Mouse (Mus musculus): ENCODE measurements around the gene Prkg1.

Gene Prkg1

DNA sequence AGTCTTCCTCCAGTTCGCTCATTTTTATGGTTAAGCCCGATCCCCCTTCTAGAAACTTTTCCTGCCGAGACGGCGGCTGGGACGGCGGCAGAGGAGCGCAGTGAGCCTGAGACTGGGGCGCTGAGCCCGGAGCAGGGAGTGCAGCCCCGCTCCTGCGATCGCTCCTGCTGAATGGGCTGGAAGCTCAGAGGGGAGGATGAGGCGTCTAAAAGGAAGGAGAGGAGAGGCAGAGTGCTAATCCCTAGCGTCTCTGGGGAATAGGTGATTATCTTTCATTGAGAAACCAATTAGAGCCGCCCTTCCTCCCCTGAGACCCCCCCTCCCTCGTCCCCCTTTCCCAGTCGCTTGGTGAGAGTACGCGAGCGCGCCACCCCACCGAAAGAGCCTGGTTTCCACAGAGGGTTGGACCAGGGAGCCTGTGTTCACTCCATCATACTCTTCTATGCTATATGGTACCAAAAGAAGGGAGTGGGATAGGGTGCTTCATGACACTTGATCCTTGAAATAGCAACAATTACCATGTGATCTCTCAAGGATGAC lies at the start of gene Prkg1:
TSS of gene Prkg1 (minus strand) at position 233 of the 540 bp plus-strand sequence.
- DNase-seq = no peak

DNA sequence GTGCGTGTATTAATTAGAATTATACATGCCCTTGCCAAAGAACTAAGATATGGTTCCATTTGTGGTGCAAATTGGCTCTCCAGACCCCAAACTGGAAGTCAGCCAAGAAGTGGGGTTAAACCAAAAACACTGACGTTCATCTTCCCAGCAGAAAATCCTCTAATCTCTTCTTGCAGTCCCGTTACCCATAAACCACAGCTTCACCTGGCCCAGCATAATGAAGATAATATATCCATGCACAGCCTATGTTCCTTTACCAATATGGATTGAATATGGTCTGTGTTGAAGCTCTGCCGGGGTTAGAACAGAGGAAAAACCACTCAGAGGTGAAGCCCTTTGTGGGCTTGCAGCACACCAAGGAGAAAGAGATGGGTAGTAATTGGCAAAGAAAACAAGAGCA lies 48.3 kb upstream of the Prkg1 start:
- DNase-seq = no peak

DNA sequence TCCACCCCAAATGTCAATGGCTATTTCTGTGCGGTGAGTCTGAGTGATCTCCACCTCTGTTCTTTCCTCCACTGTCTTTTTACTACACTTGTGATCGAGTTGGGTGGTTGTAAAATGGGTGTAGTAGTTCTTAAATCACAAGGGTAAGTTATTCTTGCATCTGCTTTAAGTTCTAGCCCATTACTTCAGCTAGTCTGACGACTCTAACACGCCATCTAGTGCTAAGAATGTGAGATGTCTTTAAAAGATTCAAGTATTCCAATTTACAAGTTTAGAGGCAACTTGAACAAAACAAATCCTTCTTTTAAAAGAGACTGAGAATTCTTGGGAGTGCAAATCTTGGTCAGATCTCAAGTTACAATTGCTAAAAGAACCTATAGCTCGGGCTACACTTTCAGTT lies 46.5 kb upstream of the Prkg1 start:
- no peak for DNase-seq

DNA sequence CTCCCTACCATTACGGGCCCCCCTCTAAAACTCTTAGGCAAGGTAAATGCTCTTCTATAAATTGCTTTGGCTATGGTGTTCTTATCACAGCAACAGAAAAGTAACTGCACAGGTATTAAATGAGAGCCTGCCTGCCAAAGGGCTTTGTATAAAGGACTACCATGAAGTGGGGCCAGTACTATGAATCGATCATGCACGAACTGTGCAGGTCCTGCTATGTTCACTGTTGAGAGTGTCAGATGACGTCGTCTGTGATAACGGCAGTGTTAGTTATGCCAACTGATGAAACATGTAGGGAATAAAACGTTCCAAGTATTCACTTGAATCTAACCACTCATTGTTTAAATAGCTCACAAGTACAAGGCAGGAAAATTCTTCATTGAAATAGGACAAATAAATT lies 40.6 kb upstream of the Prkg1 start:
- no peak for DNase-seq

DNA sequence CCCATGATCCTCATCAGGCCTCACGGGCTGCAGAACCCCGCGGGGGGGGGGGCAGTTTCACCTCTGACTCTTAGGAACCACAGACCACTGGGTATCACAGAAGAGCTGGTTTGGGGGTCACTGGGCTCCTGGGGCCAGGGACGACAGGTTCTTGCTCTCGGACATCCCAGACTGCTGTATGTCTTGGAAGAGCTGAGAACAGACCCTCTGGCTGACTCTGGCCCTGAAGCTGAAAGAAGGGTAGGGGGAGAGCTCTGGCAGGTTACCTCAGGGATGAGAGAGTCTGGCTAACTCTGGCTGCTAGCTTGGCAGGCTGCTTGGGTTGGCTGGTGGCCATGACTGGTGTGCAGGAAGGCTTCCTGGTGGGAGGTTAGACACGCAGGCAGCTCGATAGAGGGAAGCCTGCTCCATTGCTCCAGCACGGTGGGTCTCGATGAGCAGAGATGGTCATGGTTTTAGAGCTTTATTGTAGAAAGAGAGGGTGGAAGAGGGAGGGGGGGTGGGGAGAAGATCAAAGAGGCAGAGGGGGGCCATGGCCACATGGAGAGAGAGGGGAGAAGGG lies 30.7 kb upstream of the Prkg1 start:
- no peak for DNase-seq

DNA sequence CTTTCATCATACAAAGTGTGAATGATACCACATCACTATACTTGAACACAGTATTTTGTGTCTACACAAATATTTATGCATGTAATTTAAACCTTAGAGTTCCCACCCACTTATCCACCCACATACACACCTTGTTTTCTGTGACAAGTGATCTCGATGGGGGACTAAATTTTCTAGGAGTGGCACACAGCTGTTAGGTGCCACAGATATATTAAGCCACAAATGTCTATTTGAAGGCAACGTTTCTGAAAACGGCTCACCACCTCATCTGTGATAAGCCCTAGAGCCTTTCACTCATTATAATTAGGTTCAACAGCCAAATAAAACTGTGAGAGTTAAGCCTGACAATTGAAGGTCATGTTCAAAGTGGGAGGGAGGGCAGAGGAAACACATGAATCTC lies 26.9 kb upstream of the Prkg1 start:
- DNase-seq = no peak

DNA sequence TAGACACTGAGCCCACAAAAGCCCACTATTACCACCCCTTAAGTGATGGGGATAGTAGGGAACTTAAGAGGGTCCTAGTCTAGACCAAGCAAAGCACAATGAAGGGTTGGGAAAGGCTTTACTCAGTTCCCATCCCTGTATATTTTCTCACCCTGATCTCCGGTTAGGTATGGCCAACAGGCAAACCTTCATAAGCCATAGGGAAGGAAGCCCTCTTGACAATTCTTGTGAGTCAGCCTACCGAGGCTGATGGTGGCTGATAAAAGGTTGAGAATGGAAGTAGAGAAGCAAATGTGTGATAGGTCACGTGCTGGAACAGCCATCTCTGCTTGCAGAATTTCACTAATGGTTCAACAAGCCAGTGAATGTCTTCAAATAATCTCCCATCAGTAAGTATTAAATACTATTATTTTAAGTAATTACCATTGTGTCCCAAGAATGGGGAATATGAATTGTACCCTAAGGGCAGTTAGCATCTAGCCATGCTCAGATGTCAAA lies 16.7 kb upstream of the Prkg1 start:
- DNase-seq = no peak

DNA sequence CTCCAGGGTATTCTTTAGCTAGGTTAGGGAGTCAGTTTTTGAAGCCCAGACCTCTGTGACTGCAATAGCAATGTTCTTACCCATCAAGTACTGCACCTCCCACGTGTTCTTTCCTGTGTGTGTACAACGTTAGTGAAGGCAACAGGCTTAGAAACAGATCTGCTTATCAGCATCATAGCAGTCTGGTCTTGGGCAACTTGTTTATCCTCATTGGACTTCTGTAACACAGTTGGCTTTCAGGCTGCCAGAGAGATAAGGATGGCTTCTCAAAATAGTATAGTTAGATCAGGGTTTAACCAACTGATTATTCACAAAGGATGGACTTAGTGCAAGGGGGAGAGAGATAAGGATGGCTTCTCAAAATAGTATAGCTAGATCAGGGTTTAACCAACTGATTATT lies 16.2 kb upstream of the Prkg1 start:
- DNase-seq = no peak

DNA sequence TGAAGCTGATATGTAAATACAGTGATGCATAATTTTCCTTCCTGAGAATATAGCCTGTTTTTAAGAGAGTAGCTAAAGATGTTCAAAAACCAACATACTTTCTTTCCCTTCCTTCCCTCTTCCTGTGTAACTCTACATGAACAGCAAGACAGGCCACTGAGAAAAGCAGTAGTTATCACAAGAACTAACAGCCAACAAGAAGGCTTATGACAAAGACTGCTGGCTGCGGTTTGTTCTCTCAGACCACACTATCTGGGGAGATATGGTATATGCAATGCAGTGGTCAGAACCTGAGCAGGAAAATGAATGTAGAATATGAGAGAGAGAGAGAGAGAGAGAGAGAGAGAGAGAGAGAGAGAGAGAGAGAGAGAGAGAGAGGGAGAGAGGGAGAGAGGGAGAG lies 15.4 kb upstream of the Prkg1 start:
- DNase-seq = no peak

DNA sequence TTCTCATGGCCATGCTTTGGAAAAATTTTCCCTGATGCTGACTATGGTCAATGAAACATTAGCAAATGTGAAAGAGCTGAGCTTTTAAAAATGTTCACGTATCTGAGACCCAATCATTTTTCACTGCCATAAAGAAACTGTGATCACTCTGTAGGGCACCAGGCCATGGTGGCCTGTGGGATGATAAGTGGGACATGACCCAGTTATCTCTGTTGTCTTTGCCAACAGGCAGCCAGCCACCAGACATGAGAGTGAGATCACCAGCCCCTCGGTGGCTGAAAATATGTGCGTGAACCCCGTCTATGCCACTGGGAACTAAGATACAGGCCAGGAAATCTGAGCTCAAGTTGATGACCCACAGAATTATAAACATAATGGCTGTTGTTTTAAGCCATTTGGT lies 14.2 kb upstream of the Prkg1 start:
- no peak for DNase-seq

DNA sequence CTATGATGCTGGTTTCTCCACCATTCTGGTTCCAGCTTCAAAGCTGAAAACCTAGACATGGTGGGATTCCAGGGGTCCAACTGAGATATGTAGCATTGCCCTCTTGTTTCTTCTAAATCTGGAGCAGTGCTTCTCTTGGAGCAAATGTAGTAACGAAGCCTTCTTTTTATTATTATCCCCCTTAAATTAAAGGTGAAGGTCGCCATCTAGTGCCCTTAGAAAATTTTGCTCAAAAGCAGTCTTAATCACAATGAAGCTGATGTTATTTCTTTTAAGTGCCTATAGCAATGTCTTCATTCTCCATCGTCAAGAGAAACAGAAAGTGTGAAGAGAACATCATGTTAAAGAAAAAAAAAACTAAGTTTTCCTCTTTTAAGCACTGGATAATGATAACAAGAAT lies 2.2 kb upstream of the Prkg1 start:
- no peak for DNase-seq

DNA sequence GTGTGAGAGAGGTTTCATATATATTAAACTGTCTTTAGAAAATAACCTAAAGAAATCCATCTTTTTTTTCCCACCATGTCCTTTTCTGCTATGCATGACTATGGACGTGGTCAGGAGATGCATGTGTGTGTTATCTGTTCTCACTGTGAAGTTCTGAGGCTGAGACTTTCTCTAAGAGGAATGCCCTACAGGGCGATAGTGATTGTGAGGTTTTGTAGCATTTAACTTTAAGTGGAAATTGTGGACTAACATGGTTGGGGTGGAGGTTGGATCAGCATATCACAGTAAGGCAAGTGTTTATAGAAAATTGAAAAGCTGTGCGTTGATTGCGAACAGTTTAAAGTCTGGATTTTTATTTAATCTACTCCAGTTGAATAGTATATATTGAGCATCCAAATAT lies 618 bp upstream of the Prkg1 start:
- DNase-seq = no peak

DNA sequence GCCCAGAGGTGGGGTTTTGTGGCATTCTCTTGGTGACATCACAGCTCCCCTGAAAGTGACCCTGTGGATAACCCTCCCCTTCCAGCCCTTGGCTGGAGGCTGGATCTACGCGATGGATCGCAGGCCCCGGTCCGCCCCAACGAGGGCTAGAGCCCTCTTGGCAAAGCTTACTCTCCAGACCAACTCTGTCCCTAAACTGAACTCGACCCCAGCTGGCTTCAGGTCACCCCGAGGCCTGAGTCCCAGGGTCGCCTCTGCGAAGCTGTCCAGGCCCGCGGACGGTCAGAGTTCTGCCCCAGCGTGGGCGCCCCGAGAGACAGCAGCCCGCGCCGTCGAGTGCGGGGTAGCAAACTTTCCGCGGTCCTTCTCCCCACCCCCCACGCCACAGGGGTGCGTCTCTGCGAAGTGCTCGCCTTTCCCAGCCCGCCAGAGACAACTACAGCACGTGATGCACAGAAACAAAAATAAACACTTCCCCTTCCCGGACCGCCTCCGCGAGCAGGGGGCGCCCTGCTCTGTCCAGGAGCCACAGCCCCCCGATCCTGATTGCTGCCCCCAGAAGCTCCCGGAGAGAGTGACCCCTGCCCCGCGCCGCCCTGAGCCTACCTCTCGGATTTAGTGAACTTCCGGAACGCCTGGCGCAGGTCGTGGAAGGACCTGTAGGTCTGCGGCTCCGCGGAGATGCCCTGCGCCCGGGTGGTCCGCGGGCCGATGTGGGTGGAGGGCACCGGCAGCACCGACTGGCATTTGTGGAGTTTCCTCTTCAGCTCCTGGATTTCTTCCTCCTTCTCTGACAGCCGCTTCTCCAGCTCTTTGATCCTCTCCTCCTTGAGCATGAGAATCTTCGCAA lies 657 bp downstream of the Prkg1 start:
- DNase-seq = no peak

DNA sequence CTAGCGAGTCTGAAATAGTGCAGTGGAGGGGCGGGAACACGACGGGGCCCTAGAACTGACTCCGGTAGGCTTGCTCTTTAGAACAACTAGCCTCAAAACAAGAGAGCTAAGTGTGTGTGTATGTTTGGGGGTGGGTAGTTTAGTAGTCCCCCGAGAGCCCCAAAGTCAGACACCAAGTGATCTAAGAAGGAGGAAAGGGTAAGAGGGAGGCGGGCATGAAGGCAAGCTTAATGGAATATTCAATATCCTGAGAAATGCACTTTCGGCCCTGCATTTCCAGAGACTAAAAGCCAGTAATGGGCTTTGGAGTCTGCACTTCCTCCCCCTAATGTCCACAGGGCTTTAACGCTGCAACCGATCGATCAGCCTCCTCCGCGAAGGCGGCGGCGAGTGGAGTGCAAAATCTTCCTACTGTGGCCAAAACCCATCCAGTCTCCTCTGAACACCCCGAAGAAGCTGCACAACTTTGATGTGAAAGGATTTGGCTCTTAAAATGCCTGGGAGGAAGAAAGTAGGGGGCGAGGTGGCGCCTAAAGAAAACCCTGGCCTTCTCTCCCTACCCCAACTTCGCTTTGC lies 1.5 kb downstream of the Prkg1 start:
- no peak for DNase-seq

DNA sequence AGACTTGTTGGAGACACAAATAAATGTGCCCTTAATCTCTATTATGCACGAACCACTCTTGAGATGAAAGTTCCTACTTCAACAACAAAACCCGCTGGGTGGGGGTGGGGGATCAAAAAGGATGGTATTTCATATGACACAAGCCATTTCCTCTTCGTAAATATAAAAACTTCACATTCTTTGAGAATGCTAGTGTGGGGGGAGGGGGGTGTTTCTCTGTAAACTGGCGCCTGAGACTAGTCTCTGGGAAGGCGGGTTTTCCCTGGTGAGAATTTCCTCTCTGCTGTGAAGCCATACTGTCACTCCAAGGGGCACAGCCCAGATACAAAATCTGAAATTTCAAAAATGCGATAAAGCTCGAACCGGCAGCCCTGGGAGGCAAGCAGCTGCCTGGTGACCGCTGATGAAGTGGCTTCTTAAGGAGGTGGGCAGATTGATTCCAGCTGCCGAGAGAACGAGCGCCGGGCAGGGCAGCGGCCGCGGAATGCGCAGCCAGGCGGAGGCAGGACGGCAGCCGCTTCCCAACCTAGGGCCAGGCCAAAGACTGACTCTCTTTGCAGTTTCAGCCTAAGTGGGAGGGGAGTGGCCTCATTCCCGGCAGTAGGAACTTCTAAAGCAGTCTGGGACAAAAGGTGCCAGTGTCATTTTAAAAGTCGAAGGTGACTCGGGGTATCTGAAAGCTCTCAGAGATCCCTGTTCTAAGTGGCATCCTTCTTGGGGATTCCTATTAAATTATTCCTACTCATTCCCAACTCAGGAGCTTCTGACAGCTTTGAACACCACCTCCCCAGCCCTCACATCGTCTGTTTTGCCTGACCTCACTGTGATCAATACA lies 2.2 kb downstream of the Prkg1 start:
- no peak for DNase-seq

DNA sequence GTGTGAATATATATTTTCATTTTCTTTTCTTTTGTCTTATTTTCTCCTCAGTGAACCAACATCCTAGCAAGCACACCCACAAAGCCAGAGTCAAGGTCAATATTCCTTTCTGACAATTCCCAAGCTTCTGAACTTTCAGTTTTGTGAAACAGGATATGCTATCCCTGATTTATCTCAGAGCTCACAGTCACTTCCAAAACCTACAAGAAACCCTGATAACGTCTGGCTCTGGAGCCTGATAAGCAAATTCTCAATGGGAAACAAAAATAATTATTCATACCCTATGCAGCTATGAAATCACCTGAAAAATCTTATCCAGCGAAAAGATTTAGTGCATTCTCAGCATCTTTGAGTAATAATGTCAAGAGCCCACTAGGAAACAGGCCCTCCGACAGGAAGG lies 5.0 kb downstream of the Prkg1 start:
- DNase-seq = no peak

DNA sequence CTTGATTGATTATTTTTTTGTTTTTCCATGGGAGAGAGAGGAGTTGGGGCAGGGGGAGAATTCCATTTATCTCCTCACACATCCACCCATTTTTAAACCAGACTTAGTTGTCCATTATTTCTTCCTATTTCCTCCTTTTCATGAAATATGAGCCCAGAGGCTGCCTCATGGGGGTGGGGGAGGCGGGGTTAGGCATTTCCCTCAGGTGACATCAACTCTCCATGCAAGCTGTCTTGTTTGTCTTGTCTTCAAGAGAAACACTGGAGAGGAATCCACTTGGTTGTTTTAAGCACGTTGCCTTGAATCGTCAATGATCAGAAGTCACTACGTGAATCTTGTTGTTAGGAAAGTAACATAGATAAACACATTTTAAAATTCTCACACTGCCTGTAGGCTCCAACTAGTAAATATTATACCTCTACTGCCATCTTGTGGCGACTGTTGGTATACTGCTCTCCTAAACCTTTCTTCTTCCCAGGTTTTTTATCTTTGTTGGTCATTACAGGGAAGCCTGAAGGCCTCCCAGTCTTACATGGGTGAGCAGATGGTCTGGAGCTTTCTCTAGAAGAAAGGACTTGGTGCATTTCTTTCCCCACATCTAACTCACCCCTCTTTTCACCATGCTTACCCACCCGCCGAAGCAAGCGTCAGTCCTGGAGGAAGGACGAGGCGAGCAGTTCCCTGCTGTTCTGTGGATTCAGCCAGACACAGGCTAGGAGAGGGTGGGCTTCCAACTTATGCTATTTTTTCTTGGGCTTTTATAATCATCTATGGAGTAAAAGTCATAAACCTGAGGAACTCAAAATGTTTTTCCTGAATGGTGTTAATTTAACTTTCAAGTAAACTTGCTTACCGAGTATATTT lies 8.7 kb downstream of the Prkg1 start:
- DNase-seq = no peak

DNA sequence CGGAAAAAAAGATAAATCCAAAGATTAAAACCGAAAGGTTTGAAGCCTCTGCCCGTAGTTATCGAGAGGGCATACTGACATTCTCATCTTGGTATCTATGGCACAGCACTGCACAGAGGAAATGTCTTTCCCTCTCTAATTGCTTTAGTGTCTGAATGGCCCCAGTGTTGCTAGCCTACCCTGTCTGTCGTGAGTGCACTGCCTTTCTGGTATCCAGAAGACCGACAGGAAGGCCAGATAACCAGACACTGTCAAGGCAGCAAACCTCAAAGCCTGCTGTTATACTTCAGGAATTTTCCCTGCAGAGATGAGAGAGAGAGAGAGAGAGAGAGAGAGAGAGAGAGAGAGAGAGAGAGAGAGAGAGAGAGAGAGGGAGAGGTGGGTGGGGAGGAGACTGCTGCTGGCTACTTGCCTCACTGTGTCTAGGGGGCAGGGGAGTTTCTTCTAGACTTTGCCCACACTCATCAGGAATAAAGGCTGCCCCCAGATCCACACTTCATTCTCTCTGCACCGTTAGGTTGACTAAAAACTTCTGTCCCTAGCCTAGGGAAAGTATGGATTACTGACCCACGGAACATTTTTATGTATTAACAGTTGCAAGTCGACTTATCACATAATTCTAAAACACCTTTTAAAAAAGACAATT lies 10.1 kb downstream of the Prkg1 start:
- no peak for DNase-seq

DNA sequence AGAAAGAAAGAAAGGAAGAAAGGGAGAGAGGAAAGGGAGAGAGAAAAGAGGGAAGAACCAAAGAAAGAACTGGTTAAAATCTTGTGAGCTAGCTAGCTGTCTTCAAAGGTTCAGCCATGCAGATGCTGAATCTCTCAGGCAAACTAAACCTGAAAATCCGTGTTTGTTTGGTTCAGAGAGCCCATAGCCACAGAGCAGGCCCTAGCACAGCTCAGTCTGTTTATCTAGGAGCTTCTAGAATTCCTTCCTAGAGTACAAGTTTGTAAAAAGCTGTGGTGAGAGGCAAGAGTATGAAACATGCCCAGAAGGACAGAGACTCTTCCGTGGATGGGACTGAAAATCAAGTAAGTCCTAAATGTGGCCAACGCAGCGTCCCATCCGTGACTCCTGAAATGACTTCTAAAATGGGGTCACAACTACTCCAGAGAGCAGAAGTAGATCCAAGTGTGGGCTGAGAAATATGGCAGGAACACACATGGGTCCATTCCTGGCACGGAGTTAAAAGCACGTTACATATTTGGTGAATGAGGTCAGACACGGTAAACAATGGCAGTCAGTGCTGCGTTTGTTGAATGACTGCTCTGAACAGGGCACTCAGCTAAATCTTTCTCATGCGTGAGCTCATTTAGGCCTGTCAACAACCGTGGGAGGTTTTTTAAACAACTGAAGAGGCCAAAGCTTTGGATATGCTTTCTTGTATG lies 13.7 kb downstream of the Prkg1 start:
- no peak for DNase-seq

DNA sequence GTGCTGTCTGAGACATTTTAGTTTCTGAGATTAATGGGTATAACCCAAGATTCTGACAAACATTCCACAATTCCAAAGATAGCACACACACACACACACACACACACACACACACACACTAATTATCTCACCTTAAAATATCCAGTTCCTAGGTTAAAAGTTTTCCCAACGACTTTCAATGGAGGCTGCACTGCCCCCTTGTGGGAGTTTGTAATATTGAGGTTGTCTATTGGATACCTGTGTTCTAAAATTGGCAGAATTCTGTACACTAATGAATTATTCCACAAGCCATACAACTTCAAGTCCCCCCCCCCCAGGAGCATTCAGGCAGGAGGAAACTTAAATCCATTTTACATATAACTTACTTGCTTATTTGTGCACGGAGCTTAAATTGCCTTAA lies 18.2 kb downstream of the Prkg1 start:
- DNase-seq = peak; percentile 20

Data from thymus, postnatal 25 days (tissue).